Mouse (Mus musculus): ENCODE measurements around the gene Polr3e.

Gene Polr3e

DNA sequence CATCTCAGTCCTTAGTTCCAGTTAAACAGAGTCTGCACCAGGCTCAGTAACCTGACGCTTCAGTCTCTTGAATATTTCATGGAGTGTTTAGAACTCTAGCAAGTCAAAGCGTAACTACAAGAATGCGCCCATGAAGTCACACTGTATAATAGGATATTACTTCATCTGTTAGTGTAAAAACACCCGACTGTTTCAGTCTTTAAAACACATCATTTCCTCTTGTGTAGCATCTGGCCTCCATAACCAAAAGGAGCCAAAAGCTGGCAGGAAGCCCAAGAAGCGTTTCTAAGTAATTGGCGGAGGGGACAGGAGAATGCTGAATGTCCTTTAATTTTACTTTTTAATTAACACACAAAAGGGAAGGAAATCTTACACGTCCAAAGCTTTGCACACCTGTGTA is 59.5 kb downstream of the Polr3e start:
- in situ Hi-C loops (cut with MboI, MseI) = no loop called here

DNA sequence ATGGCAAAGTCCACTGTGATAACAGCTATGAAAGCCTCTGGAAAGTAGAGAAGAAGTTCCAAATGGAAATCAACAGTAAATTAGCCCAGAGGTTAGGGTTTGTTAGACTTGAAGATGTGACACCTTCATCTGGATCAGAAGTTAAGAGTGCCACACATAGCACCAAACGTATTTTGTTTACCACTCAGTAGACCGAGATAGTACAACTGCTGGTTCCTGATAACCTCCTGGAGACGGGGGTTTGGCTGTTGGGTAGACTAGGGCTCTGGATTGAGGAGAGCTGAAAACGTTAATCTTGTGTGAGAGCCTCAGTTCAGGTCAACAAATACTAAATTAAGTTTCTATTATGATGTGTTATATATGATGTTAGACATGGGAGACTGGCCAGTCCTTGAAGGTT is 62.5 kb downstream of the Polr3e start:
- in situ Hi-C loops (cut with MboI, MseI) = no loop called here

DNA sequence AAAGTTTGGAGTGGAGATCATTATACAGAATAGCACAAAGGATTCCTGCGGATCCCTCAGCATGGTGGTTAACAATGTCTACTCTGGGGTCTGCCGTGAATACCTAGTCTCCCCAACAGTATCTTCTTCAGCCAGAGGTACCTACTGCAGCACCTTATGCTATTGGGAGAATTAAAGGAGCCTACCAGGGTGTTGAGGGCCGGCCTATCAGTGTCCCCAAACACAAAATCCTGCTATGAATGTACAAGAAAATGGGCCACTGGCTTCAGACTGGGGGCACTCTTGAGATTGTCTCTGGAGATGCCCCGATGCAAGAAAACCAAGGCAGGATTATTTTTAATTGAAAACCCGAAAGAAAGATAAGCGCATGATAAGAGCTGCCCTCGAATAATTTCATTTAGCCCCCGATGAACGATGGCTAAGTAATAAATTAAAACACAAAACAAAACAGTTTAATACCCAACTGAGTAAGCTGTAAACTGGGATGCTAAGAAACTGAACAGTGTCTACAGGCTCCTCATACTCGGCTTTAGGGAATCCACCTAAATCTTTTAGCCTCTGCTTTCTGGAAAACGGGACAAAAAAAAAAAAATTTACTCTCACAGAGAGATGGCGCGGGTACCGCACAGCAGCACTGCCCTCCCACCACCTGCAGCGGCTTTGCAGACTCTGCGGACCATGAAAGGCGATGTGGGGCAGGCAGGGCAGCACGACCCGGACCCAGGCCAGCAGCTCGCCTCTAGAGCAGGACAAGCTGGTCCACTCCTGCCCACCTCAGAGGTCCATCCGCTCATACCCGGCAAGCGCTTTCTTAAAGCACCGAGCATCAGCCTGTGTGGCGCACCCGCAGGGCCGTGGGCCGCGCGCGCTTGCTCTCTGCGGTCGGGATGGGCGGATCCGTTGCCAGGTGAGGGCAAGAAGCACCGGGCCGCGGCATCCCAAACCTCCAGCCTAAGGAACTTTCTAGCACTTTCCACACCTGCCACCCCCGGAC is 63.7 kb downstream of the Polr3e start:
- in situ Hi-C loops (cut with MboI, MseI) = no loop called here

DNA sequence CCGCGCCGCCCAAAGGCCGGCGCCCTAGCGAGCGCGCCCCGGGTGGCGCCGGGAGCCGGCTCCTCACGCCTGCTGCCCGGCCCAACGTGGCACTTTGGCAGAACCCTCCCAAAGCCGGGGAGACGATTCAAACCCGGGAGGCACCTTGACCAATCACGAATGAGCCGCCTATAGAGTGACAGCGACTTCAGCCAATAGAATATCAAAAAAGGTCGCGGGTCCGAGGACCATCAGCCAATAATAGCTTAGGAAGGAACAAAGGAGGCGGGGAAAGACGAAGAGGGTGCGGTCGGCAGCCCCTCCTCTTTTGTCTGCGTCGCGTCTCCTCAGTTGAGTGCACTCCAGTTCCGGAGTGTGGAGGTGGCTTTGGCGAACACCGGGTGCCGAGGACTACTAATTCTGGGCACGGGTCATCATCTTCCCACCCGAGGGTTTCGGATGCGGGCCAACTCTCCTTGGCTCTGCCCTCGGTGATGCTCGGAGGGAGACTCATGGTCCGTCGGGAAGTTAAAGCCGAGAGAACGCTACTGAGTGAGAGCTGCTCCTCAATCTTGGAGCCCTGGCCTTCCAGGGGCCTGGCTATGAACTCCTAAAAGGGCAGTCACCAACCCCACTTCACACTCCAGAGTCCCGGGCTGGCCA is 64.8 kb downstream of the Polr3e start, which contains the start of the genes Cdr2 and Mfsd13b:
Cdr2 (minus strand) TSS at position 113 of the 642 bp plus-strand sequence.
Mfsd13b (plus strand) TSS at position 310 of the 642 bp plus-strand sequence.
- in situ Hi-C loops (cut with MboI, MseI) = no loop called here

DNA sequence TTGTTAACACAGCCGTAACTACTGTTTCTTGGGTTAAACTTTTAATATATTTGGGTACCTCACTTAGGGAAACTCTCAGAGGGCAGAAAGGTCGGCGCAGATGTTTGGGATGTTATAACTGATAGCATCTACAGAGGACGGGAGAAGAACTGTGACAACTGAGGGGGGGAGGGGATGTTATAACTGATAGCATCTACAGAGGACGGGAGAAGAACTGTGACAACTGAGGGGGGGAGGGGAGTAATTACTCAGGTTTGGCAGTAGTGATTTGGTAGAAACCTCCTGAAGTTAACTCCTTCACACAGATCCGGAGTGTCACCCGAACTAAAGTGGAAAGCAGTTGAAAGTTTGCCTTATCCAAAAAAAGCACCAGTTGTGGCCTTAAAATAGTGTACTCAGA is 65.4 kb downstream of the Polr3e start:
- in situ Hi-C loops (cut with MboI, MseI) = no loop called here

DNA sequence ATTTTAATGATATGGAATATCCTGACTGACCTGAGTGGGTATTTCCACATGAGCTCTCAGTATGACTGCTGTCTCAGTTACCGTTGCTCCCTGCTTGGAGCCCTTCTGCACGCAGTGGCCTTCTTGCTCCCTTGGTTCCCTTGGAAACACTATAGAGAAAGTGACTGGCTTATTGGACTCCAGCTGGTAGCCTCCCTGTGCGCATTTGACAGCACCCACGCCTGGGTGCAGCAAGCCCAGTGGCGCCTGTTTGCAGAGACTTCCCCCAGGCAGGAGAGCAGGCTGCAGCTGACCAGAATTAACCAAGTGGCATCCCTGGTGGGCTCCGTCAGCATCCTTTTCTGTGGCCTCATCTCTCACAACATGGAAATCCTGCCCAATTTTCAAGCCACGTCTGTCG is 73.6 kb downstream of the Polr3e start:
- in situ Hi-C loops (cut with MboI, MseI) = no loop called here

Data from regulatory T cell (primary cell).